Comparison of ENCODE assay signal across 9 mouse cellular contexts in the genomic region with DNA sequence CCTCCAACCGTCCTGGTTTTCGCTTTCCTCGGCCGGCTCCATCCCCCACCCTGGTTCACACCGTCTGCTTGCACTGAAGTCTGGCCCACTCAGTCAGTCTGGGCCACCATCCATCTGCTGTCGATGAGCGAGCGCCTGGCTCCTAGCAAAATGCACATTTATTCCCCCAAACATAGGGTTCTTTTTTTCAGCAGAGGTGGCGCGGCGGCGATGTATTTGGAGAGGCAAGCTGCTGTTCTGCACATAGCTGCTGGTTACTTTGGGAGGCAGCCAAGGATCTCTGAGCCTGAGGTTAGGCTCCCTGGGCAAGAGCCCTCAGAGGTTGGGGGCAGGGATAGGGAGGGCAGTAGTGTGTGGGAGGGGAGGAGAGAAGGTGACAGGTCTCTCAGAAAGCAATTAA. TPM values are rescaled to one million over a fixed set of nuclear protein-coding genes. Genes with fewer than 3 reads are reported as not detected.
DNase-seq lines count a peak whose midpoint lies in the region; ATAC-seq and TF ChIP-seq lines count a peak whose summit lies in the region.
"Had no signal": no experiment of that assay in that cellular context is flagged by ENCODE, and none has a peak within 500 bp of the region (broad histone marks: within the 10 kb centered on the region; RNA-seq: fewer than 3 reads in every experiment).

No protein-coding gene starts in this region.

- WGBS in cerebellum, adult 2 months = 4% methylated on average over 12 of the region's 12 CpGs
- WGBS in neural tube, embryonic 12.5 days = 55% methylated on average over 12 of the region's 12 CpGs

- H3K4me3 ChIP-seq in ES-Bruce4 (ENCODE audit: low read depth, low read length) = 0 out of 2 replicates have a peak overlapping the region, but pooled peaks have one; percentile 18
- H3K4me3 ChIP-seq in cerebellum, adult 2 months (replicated peaks; ENCODE audit: insufficient read depth, low read depth, low read length) = peak overlapping the region; percentile 39
- no peak overlapping the region for H3K4me3 ChIP-seq in neural tube, embryonic 12.5 days

- H3K27ac ChIP-seq in ES-Bruce4 (ENCODE audit: insufficient read depth, low read length) = peak overlapping the region; percentile 78
- H3K27ac ChIP-seq in cerebellum, adult 2 months (ENCODE audit: insufficient read depth, low read length) = peak overlapping the region; percentile 88
- no peak overlapping the region for H3K27ac ChIP-seq in neural tube, embryonic 12.5 days
- H3K27ac ChIP-seq: macrophage had no signal

- no peaks in the 10 kb centered on the region for H3K36me3 ChIP-seq in ES-Bruce4 (ENCODE audit: control insufficient read depth, insufficient read depth, low read length, poor library complexity, severe bottlenecking)
- no peaks in the 10 kb centered on the region for H3K36me3 ChIP-seq in neural tube, embryonic 12.5 days

- ATAC-seq in neural tube, embryonic 12.5 days (ENCODE audit: low FRiP score, low read depth) = 0 out of 2 replicates have a peak, but pooled peaks have one; percentile 53
- no peak for ATAC-seq in CD4-positive, CD25-positive, alpha-beta regulatory T cell, adult 4 months

- peak; percentile 67; the same call in 1 of the 2 replicates for TF ChIP-seq EP300 in ES-Bruce4 (IDR thresholded peaks at IDR 0.05; ENCODE audit: insufficient read depth, low read depth, low read length)

- peak; percentile 79 to 81 for DNase-seq in cerebellum, adult 2 months
- peak; percentile 66 for DNase-seq in gastrocnemius, adult 18-20 months (ENCODE audit: low spot score)
- peak; percentile 83 for DNase-seq in kidney, adult 9 months
- peak; percentile 87 to 88 for DNase-seq in left cerebral cortex, postnatal 36 days (ENCODE audit: low spot score in 2 of 2)
- DNase-seq in ovary, adult 18-20 months (ENCODE audit: low spot score) = no peak

- TF ChIP-seq POLR2A in ES-Bruce4 (IDR thresholded peaks at IDR 0.05; ENCODE audit: insufficient read depth, low read length) = no peak
- peak; percentile 31; the same call in 1 of the 2 replicates for TF ChIP-seq POLR2A in cerebellum, adult 2 months (IDR thresholded peaks at IDR 0.05; ENCODE audit: borderline replicate concordance, insufficient read depth, low read length)

- H3K9me3 ChIP-seq in ES-Bruce4 (replicated peaks; ENCODE audit: control insufficient read depth, insufficient read depth, low read length, poor library complexity, severe bottlenecking) = no peaks in the 10 kb centered on the region; the same call in 1 of the 2 replicates
- H3K9me3 ChIP-seq in neural tube, embryonic 12.5 days = no peaks in the 10 kb centered on the region

- intact Hi-C loops in left cerebral cortex, postnatal 36 days (cut with DNase I) = loop anchor here (2.0 kb wide), 1 partner anchor 28 kb away; a partner anchor contains a TSS

- no peaks in the 10 kb centered on the region for H3K27me3 ChIP-seq in ES-Bruce4 (ENCODE audit: control insufficient read depth, insufficient read depth, low read length, poor library complexity, severe bottlenecking)
- H3K27me3 ChIP-seq in cerebellum, adult 2 months (ENCODE audit: control insufficient read depth, insufficient read depth, low read length) = no peaks in the 10 kb centered on the region
- H3K27me3 ChIP-seq in neural tube, embryonic 12.5 days (replicated peaks) = no peaks in the 10 kb centered on the region

- peak overlapping the region; percentile 37; the same call in 1 of the 2 replicates for H3K4me2 ChIP-seq in neural tube, embryonic 12.5 days (replicated peaks)

- H3K9ac ChIP-seq in ES-Bruce4 (ENCODE audit: low read depth, poor library complexity, severe bottlenecking) = 0 out of 2 replicates have a peak overlapping the region, but pooled peaks have one; percentile 4
- H3K9ac ChIP-seq in neural tube, embryonic 12.5 days = no peak overlapping the region

- no peak for TF ChIP-seq CTCF in ES-Bruce4 (IDR thresholded peaks at IDR 0.05; ENCODE audit: low read depth, low read length)
- TF ChIP-seq CTCF in cerebellum, adult 2 months (IDR thresholded peaks at IDR 0.05; ENCODE audit: borderline replicate concordance, insufficient read depth, low read depth, low read length) = no peak

- H3K4me1 ChIP-seq in ES-Bruce4 (ENCODE audit: control insufficient read depth, insufficient read depth, low read length) = peaks cover 11% of the 10 kb centered on the region
- H3K4me1 ChIP-seq in cerebellum, adult 2 months (ENCODE audit: control insufficient read depth, insufficient read depth, low read length) = peaks cover 30% of the 10 kb centered on the region
- peaks cover 23% of the 10 kb centered on the region for H3K4me1 ChIP-seq in neural tube, embryonic 12.5 days

RNA-seq across cellular contexts. Expression of a gene that starts 24.0 kb away (rescaled TPM):
- not detected in 2 replicates for polyA plus RNA-seq in ES-Bruce4 (2011; ENCODE audit: insufficient read depth, insufficient read length, low read depth, missing spikeins)
- 0.29 and 0.64 TPM in 2 replicates for polyA plus RNA-seq in cerebellum, adult 2 months (2012; rRNA removed)
- total RNA-seq in gastrocnemius, adult 18-20 months (2021) = not detected
- total RNA-seq in left cerebral cortex, postnatal 36 days (2021) = not detected
- polyA plus RNA-seq in neural tube, embryonic 12.5 days (2016; fragmentation: Nextera tagmentation; extraction: Ambion mirVana) = not detected in 2 replicates
- not detected for polyA plus RNA-seq in CD4-positive, CD25-positive, alpha-beta regulatory T cell, adult 4 months (2017; shearing (Covaris generic))
- polyA plus RNA-seq: macrophage had no signal

RNA-seq across cellular contexts. Expression of a gene that starts 27.0 kb away (rescaled TPM):
- polyA plus RNA-seq in ES-Bruce4 (2011; ENCODE audit: insufficient read depth, insufficient read length, low read depth, missing spikeins) = 0.93 TPM in 1 of 2 replicates, not detected in the other
- 78.3 and 81.3 TPM in 2 replicates for polyA plus RNA-seq in cerebellum, adult 2 months (2012; rRNA removed)
- not detected for total RNA-seq in gastrocnemius, adult 18-20 months (2021)
- 10 to 100 TPM; 29.1 to 35.8 TPM for total RNA-seq in left cerebral cortex, postnatal 36 days (2021)
- polyA plus RNA-seq in neural tube, embryonic 12.5 days (2016; fragmentation: Nextera tagmentation; extraction: Ambion mirVana) = 48.5 and 51.2 TPM in 2 replicates
- not detected for polyA plus RNA-seq in CD4-positive, CD25-positive, alpha-beta regulatory T cell, adult 4 months (2017; shearing (Covaris generic))
- polyA plus RNA-seq: macrophage had no signal

RNA-seq across cellular contexts. Expression of a gene that starts 28.2 kb away (rescaled TPM):
- 48.8 and 57.0 TPM in 2 replicates for polyA plus RNA-seq in ES-Bruce4 (2011; ENCODE audit: insufficient read depth, insufficient read length, low read depth, missing spikeins)
- polyA plus RNA-seq in cerebellum, adult 2 months (2012; rRNA removed) = 62.9 and 71.8 TPM in 2 replicates
- 10 to 100 TPM; 39.7 to 43.7 TPM for total RNA-seq in gastrocnemius, adult 18-20 months (2021)
- 1 to 10 TPM; 4.7 to 8.0 TPM for total RNA-seq in left cerebral cortex, postnatal 36 days (2021)
- polyA plus RNA-seq in neural tube, embryonic 12.5 days (2016; fragmentation: Nextera tagmentation; extraction: Ambion mirVana) = 21.6 and 23.9 TPM in 2 replicates
- not detected for polyA plus RNA-seq in CD4-positive, CD25-positive, alpha-beta regulatory T cell, adult 4 months (2017; shearing (Covaris generic))

RNA-seq across cellular contexts. Expression of a gene that starts 57.5 kb away (rescaled TPM):
- polyA plus RNA-seq in ES-Bruce4 (2011; ENCODE audit: insufficient read depth, insufficient read length, low read depth, missing spikeins) = 1.0 and 1.4 TPM in 2 replicates
- 4.9 and 5.1 TPM in 2 replicates for polyA plus RNA-seq in cerebellum, adult 2 months (2012; rRNA removed)
- total RNA-seq in gastrocnemius, adult 18-20 months (2021) = 1 to 10 TPM in 1 of 2 experiments, under 1 TPM in 1; 0.57 to 1.1 TPM
- total RNA-seq in left cerebral cortex, postnatal 36 days (2021) = 1 to 10 TPM; 4.5 to 4.8 TPM
- polyA plus RNA-seq in neural tube, embryonic 12.5 days (2016; fragmentation: Nextera tagmentation; extraction: Ambion mirVana) = 2.0 and 3.1 TPM in 2 replicates
- polyA plus RNA-seq in CD4-positive, CD25-positive, alpha-beta regulatory T cell, adult 4 months (2017; shearing (Covaris generic)) = not detected

Comparison
In these comparisons a context has a peak if more than half of its experiments do, and no peak if none do; other contexts are left out.
1. RNA of a gene that starts 27.0 kb away (polyA plus RNA-seq): 78.3 to 81.3 TPM in cerebellum, adult 2 months and 48.5 to 51.2 TPM in neural tube, embryonic 12.5 days; 0.93 TPM in ES-Bruce4 and not detected in CD4-positive, CD25-positive, alpha-beta regulatory T cell, adult 4 months; every median in the first group is over 10 times any median in the second.
2. RNA of a gene that starts 28.2 kb away (polyA plus RNA-seq): 62.9 to 71.8 TPM in cerebellum, adult 2 months, 48.8 to 57.0 TPM in ES-Bruce4 and 21.6 to 23.9 TPM in neural tube, embryonic 12.5 days; not detected in CD4-positive, CD25-positive, alpha-beta regulatory T cell, adult 4 months; every median in the first group is over 10 times any median in the second.